Mouse (Mus musculus): ENCODE results near the gene Ush1c.

- no peak for TF ChIP-seq POLR2A (IDR thresholded peaks at IDR 0.05; ENCODE audit: insufficient read depth, low read depth, low read length)
- no peak for TF ChIP-seq CTCF (IDR thresholded peaks at IDR 0.05; ENCODE audit: insufficient read depth, low read depth, low read length)
Observed at GRCm38 (mm10) chr7:46168402-46168801, 69.9 kb downstream of the Ush1c start.
